Mouse (Mus musculus) heart, adult 18-20 months (tissue): ENCODE measurements around the gene Cnrip1. TPM values are rescaled to one million over a fixed set of nuclear protein-coding genes. Genes with fewer than 3 reads are reported as not detected.

ENCODE experiments used
- DNase-seq, 2 experiments: peaks; one replicate each; pipeline ENCODE4 v3.0.0; 2021 to 2022; ENCODE audit warnings: mixed read lengths in 1 of 2
- total RNA-seq, 2 experiments: library from RNA; stranded (reverse); gene quantifications; 2 replicates each; pipeline ENCODE4 v1.2.3; 2021

Gene Cnrip1
- total RNA-seq, 2 experiments from 2014 or later = 3.1 to 3.4 TPM

DNA sequence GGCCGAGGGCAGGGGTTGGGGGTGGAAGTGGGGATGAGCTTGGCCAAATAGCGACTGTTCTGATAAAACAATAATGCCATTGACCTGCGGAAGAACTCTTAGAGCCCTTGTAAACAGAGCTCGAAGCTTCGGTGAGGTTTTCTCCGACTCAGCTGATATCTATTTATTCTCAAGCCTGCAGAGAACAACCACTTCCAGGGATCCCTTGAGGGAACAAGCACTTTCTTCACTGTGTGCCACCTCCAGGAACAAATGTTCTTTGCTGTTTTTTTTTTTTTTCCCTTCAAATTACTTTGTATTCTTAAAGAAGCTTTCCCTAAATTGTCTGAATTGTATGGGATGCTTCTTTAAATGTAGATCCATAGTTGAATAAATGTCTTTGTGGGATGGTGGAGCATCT lies 56.0 kb downstream of the Cnrip1 start:
- DNase-seq = no peak

DNA sequence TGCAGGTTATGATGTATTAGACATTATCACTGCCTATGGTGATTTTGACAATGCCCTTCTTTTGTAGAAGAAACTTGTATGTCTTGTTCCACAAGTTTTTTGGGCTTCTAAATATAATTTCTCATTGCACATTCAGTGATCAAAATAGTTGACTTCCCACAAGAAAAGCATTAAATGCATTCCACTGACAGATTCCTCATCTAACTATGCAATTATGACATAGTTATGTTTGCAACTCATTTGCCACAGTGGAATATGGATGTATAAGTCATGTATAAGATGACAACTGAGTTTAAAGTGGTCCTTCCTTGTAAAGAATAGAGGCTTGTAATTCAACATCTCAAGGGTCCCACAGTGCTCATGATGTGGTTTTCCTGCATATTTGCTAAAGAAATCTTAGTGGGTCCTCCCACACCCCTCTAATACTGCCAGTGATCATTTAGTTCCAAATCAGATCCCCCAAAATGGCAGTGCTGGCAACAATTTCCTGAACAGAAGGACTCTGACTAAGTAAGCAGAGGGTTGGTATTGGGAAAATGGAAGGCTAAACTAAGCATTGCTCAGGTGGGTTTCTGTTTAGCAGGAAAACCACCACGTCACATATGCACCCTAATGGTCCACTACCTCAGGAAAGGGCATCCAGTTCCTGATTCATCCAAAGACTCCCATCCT lies 61.2 kb downstream of the Cnrip1 start:
- no peak for DNase-seq

DNA sequence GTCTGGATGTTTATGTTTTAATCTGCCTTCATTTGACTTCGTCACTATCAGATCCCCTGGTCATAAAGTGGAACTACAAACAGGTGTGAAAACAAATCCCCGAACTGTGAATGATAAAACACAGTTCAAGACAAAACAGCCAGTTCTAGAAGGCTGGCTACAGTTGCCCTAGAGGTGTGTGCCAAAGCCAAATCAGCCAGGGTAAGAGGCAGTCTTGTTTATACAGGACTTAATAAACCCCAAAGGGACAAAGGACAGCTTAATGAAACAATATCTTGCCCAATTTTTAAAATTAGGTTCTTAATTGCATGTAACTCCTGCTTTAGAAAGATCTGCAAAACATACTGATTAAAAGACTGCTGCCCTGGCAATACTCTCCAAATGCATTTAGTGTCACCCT lies 75.0 kb downstream of the Cnrip1 start:
- DNase-seq = no peak

Other genes starting within 250 kb of the Cnrip1 start
- gene Fbxo48, start 100.2 kb upstream of the Cnrip1 start, total RNA-seq = under 1 TPM in 1 of 2 experiments, not detected in 1; 0.25 TPM
- gene Plek, start 795 bp downstream of the Cnrip1 start, total RNA-seq = 1 to 10 TPM; 3.6 to 5.6 TPM
- gene Ppp3r1, start 107.7 kb downstream of the Cnrip1 start, total RNA-seq = 10 to 100 TPM; 65.7 to 66.1 TPM
- gene Wdr92, start 130.5 kb downstream of the Cnrip1 start, total RNA-seq = 10 to 100 TPM; 11.1 to 11.7 TPM
- 10 to 100 TPM; 33.1 to 35.1 TPM for gene Pno1, start 160.0 kb downstream of the Cnrip1 start, total RNA-seq
- 10 to 100 TPM; 34.8 to 35.7 TPM for gene C1d, start 206.0 kb downstream of the Cnrip1 start, total RNA-seq